Mouse (Mus musculus) embryonic facial prominence, embryonic 10.5 days (tissue): ENCODE data around the gene Rrp9. TPM values are rescaled to one million over a fixed set of nuclear protein-coding genes. Genes with fewer than 3 reads are reported as not detected.

ENCODE experiments used
- DNase-seq: peaks from one replicate; pipeline ENCODE4 v3.0.0-alpha.2; 2017; ENCODE audit warnings: low spot score
- H3K27ac ChIP-seq: fragments of 300-500 bp; sonication (generic); replicated peaks from 2 replicates; pipeline ENCODE4 v1.5.1; 2016; ENCODE audit warnings: mild to moderate bottlenecking
- H3K27me3 ChIP-seq: fragments of 300-500 bp; sonication (generic); replicated peaks from 2 replicates; pipeline ENCODE4 v1.6.1; 2016; ENCODE audit warnings: low read depth, mild to moderate bottlenecking; ENCODE audit not compliant: poor library complexity, severe bottlenecking
- H3K36me3 ChIP-seq: fragments of 300-500 bp; sonication (generic); replicated peaks from 2 replicates; pipeline ENCODE4 v1.6.1; 2016; ENCODE audit warnings: mild to moderate bottlenecking, moderate library complexity
- H3K4me1 ChIP-seq: fragments of 300-500 bp; sonication (generic); 2 replicates; pipeline ENCODE4 v1.6.1; 2016
- H3K4me3 ChIP-seq: fragments of 300-500 bp; sonication (generic); 2 replicates; pipeline ENCODE4 v1.5.1; 2016; ENCODE audit warnings: mild to moderate bottlenecking, moderate library complexity
- H3K9me3 ChIP-seq: fragments of 300-500 bp; sonication (generic); 2 replicates; pipeline ENCODE4 v1.6.1; 2016; ENCODE audit warnings: mild to moderate bottlenecking
- WGBS: fragments of 180-500 bp; shearing (Covaris S2); methylation state at CpG from one replicate; pipeline ENCODE4 v1.1.7; 2016; 5-methylcytosine and 5-hydroxymethylcytosine counted together
- polyA plus RNA-seq: library from polyadenylated mRNA; unstranded; fragments of >200 nt; fragmentation: Nextera tagmentation; extraction: Ambion mirVana; gene quantifications from 2 replicates; pipeline ENCODE4 v1.2.1, GENCODE M21; 2016

The Rrp9 gene
- polyA plus RNA-seq, 1 experiment from 2014 or later, result 77.5 TPM

DNA sequence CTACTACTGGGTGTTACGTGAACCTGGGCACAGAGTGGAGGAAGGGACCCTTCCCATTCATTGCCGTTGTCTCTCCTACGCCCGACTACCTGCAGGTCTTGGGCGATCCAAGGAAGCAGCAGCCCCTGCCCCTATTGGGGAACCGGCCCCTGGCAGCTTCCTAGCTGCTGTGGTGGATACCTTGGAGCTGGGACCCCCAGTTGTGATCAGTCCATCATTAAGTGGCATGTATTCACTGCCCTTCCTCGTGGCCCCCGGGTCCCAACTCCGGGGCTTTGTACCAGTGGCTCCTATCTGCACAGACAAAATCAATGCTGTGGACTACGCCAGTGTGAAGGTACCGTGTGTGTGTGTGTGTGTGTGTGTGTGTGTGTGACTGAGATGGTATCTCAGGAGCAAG lies 24.5 kb upstream of the Rrp9 start:
- H3K9me3 ChIP-seq, result no peaks in the 10 kb centered on the region
- H3K4me3 ChIP-seq, result peak overlapping the region; percentile 86
- WGBS, result 80% methylated on average over 11 of the region's 11 CpGs
- peaks cover 6% of the 10 kb centered on the region for H3K36me3 ChIP-seq
- peak overlapping the region; percentile 99 for H3K27ac ChIP-seq
- no peak for DNase-seq
- peaks cover 91% of the 10 kb centered on the region for H3K4me1 ChIP-seq
- H3K27me3 ChIP-seq, result no peaks in the 10 kb centered on the region

DNA sequence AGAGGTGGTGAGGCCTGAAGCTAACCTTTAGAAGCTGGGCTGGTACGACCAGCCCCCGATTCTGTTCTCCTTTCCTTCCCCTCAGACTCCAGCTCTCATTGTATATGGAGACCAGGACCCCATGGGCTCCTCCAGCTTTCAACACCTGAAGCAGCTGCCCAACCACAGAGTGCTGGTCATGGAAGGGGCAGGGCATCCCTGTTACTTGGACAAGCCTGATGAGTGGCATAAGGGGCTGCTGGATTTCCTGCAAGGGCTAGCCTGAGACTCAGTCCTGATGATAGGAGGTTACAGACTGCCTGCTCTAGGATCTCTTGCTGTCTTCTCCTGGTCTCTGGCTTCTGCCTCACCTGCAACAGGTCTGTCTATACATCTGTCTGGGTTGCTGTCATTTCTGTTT lies 23.9 kb upstream of the Rrp9 start:
- Histone ChIP-seq H3K27ac (peak overlapping the region; percentile 99), H3K4me1 (peaks cover 91% of the 10 kb centered on the region), H3K27me3 (no peaks in the 10 kb centered on the region), H3K36me3 (peaks cover 12% of the 10 kb centered on the region), H3K4me3 (peak overlapping the region; percentile 86), H3K9me3 (no peaks in the 10 kb centered on the region)
- DNase-seq, result no peak
- WGBS, result 59% methylated on average over 2 of the region's 2 CpGs

DNA sequence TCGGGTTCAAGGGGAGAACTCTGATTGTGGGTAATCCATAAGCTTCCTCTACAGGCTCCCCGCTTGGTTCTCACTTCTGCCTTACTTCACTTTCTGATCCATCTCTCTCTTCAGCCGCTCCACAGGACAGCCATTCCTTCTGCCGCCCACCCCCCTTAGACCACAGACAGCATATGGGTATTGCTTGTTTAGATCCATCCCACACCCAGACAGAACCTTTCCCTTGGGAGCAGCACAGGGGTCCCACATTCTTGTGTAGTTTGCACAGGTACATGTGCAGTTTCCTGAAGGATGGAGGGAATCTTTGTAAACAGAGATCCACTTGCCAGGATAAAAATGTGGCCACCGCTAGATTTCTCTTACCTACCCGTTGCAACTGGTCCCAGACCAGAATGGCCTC lies 23.4 kb upstream of the Rrp9 start:
- no peaks in the 10 kb centered on the region for H3K9me3 ChIP-seq
- peak overlapping the region; percentile 86 for H3K4me3 ChIP-seq
- no peaks in the 10 kb centered on the region for H3K27me3 ChIP-seq
- DNase-seq, result no peak
- WGBS, result 24% methylated on average over 6 of the region's 6 CpGs
- H3K27ac ChIP-seq, result peak overlapping the region; percentile 99
- peaks cover 17% of the 10 kb centered on the region for H3K36me3 ChIP-seq
- H3K4me1 ChIP-seq, result peaks cover 91% of the 10 kb centered on the region

DNA sequence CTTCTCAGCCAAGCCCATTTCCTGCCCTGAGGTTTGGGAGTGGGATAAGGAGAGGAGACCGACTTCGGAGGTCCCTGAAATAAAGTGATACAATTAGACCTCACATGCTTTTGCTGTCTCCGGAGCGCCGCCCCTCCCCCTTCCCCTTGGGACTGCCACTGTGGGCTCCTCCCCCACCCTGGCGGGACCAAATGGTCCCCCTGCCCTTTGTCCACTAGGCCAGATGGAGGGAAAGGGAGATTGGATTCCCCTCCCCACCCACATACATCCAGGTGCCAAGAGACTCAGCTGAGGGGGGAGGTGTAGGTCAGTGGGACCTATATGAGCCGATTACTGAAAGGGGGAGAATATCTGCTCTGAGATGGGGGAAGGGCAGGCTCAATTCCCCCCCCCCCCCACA lies 22.9 kb upstream of the Rrp9 start:
- Histone ChIP-seq H3K9me3 (no peaks in the 10 kb centered on the region), H3K4me1 (peaks cover 91% of the 10 kb centered on the region)
- WGBS, result under 1% methylated on average over 7 of the region's 7 CpGs

DNA sequence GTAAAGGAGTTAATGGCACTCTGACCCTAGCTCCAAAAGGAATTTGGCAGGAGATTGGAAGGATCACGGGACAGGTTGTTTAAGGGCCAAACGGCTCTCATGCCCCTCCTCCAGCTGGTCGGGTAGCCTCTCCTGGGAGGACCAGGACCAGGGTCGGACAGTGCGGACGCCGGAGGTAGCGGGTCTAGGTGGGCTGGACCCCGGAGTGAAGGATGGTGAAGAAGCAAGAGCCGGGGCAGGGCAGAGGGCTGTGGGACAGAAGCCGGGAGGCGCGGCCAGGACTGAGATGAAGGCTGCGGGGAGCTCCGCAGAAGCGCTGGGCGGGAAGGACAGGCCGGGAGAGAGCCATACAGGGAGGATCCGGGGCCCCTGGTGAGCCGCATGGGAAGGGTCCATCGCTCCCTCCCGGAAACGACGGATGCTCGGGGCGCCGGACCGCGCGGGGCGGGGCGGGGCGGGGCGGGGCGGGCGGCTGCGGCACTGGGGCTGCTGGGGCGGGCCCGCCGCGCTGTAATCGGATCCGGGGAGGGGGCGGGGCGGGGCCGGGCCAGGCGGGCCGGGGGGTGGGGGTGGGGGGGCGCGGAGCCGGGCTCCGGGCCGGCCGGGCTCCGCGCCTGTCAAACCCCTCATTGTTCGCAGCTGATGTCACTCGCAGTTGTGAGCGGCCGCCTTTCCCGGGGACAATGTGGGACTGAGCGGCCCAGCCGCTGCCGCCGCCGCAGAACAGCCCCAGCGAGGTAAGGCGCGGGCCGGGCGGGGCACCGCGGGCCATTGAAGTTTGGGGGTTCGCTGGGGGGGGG lies 22.3 kb upstream of the Rrp9 start, which contains the start of gene Pcbp4:
TSS of gene Pcbp4 (plus strand) at position 21 of the 800 bp plus-strand sequence.
- under 1% methylated on average over 59 of the region's 74 CpGs for WGBS
- DNase-seq, result peak; percentile 93

More for the DNA sequence above, 22.9 kb upstream of the Rrp9 start:
- H3K4me3 ChIP-seq, result peak overlapping the region; percentile 86
- peaks cover 21% of the 10 kb centered on the region for H3K36me3 ChIP-seq
- peak overlapping the region; percentile 99 for H3K27ac ChIP-seq
- no peaks in the 10 kb centered on the region for H3K27me3 ChIP-seq
- DNase-seq, result peak; percentile 85

DNA sequence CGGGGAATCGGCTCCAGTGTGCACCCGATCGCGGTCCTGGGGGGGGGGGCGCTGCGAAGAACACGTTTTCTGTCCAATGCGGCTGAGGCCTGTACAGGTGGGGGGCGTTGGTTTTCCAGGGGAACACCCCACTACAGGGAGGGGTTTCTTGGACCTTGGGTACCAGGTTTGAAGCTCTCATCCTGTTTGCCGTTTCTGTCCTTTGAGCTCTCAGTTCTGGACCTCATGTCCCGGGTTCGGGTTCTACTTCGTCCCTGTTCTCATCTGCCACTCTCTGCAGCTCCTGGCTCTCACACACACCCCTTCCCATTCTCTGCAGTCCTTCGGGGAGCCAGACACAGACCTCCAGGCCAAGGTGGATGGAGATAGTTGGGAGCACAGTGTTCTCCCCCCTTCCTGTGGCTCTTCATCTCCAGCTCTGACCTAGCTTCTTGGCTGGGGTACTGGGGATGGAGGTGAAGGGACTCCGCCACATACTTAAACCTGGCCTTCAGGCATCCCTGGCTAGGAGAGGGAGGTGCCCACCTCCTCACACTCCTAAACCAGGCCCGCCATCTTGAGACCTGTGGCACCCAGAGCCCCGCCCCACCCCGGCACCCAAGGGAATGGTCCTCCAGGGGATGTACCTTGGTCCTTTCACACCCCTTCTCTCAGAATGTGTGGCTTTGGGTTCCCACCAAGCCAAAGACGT lies 21.5 kb upstream of the Rrp9 start:
- Histone ChIP-seq H3K27ac (peak overlapping the region; percentile 99), H3K27me3 (no peaks in the 10 kb centered on the region), H3K4me3 (peak overlapping the region; percentile 86), H3K4me1 (peaks cover 91% of the 10 kb centered on the region), H3K36me3 (peaks cover 35% of the 10 kb centered on the region), H3K9me3 (no peaks in the 10 kb centered on the region)
- DNase-seq, result peak; percentile 72
- WGBS, result 1% methylated on average over 20 of the region's 20 CpGs

More for the DNA sequence above, 22.3 kb upstream of the Rrp9 start, which contains the start of gene Pcbp4:
- H3K27me3 ChIP-seq, result no peaks in the 10 kb centered on the region
- peaks cover 28% of the 10 kb centered on the region for H3K36me3 ChIP-seq
- H3K9me3 ChIP-seq, result no peaks in the 10 kb centered on the region
- H3K27ac ChIP-seq, result peak within 1 kb of the TSS; percentile 99
- peak within 1 kb of the TSS; percentile 86 for H3K4me3 ChIP-seq
- peaks cover 91% of the 10 kb centered on the region for H3K4me1 ChIP-seq

DNA sequence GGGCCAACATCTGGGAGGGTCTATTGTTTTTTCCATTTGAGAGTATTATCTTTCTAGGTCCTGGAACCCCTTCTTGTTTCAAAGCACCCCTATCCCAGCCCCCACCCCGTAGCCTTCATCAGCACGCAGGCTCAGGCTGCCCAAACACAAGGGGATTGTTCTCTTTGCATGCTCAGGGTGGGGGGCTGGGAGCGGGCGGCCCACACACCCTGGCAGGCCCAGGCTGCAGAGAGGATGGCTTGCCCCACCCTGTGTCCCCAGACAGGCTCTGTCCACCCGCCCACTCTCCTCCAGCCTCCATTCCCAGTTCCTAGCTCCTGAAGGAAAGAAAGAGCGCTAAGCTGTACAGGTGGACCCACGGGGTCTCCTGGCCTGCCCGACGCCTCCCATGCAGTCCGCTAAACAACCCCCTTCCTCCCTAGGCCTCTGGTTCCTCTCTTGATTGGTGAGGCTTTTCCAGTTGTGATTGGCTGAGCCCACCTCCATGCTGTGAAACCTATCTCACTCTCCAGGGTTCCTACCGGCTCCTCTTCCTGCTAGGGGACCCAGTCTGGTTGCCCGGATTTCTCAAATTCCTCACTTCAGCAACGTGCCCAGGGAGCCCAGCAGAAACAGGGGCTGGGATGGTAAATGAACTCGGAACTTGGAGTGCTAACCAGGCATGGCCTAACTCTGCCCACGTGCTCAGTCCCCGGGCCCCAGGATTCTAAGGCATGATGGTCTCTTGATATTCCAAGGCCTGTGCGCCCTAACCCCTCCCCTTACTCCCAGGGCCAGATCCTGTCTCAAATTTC lies 20.7 kb upstream of the Rrp9 start:
- DNase-seq, result peak; percentile 79
- no peaks in the 10 kb centered on the region for H3K9me3 ChIP-seq
- H3K27ac ChIP-seq, result peak overlapping the region; percentile 99
- H3K27me3 ChIP-seq, result no peaks in the 10 kb centered on the region
- peak overlapping the region; percentile 86 for H3K4me3 ChIP-seq
- WGBS, result under 1% methylated on average over 17 of the region's 17 CpGs
- H3K4me1 ChIP-seq, result peaks cover 92% of the 10 kb centered on the region
- peaks cover 44% of the 10 kb centered on the region for H3K36me3 ChIP-seq

DNA sequence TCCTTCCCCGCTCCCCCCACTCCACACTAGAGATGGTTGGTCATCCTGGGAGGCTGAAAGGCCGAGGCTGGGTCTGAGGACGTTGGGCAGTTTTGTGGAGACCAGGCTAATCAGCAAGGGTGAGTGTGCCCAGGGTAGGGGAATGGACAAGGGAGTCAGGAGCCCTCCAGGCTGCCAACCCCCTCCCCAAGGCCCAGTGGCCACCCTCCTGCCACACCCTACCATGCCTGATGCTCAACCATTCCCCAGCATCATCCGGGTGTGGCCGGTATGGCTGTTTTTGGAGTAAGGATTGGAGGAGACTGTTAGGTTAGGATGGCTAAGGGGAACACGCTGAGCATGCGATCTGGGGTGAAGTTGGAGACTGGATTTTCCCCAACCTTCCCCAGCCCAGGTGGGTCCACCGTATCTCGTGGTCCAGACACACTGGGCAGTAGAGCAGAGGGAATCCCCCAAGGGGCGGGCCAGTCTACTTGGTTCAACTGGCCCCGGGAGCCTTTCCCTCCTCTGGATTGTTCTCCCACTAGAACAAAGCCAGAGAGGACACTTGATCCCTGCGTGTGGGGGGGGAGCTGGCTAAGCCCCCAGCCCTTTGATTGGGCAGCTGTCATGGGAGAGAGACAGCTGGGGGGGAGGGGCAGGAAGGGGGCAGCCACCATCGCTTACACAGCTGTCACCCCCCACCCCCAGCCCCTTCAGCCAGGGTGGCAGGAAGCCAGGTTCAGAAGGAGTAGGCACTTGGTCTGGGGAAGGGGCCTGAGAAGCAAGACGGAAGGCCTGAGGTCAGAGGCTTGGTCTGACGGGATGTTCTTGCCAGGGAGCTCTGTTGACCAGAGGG lies 19.2 kb upstream of the Rrp9 start:
- Histone ChIP-seq H3K27me3 (no peaks in the 10 kb centered on the region), H3K27ac (peak overlapping the region; percentile 99), H3K36me3 (peaks cover 58% of the 10 kb centered on the region), H3K9me3 (no peaks in the 10 kb centered on the region), H3K4me3 (peak overlapping the region; percentile 86), H3K4me1 (peaks cover 90% of the 10 kb centered on the region)
- 34% methylated on average over 15 of the region's 15 CpGs for WGBS
- DNase-seq, result peak; percentile 86

DNA sequence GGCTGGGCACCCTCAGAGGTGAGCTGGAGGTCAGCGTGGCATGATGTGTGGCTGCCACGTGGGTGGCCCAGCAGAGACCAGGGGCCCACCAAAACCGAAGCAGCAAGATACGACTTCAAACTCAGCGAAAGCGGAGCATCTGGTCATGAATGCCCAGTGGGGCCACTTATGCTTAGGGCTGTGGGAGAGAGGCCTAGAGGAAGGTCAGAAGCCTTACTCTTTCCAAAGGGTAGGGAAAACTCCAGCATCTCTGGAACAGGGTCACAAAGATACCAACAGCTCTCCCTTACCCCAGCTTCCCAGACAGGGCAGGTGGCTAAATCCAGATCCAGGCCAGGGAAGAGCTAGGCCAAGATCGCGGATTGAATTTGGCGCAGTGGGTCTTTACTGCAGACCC lies 18.6 kb upstream of the Rrp9 start:
- no peaks in the 10 kb centered on the region for H3K9me3 ChIP-seq
- 44% methylated on average over 9 of the region's 9 CpGs for WGBS
- DNase-seq, result no peak
- H3K4me1 ChIP-seq, result peaks cover 90% of the 10 kb centered on the region
- no peaks in the 10 kb centered on the region for H3K27me3 ChIP-seq
- H3K4me3 ChIP-seq, result peak overlapping the region; percentile 86
- peak overlapping the region; percentile 99 for H3K27ac ChIP-seq
- peaks cover 65% of the 10 kb centered on the region for H3K36me3 ChIP-seq

DNA sequence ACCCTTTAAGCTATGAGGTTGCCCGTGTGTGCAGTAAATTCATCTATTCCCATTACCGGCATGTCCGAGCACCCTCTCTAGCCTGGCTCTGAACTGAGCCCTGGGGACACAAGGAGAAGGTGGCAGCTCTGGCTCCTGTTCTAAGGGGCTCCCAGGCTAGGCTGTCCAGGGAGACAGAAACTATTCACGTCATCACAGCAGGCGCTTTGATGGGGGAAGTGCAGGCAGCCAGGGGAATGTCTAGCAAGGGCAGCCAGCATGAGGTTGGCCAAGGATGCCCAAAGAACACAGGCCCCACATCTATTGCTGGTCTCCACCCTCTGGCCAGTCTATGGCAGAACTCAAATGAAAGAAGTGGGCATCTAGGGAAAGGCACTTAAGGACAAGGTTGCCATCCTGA lies 17.8 kb upstream of the Rrp9 start:
- Histone ChIP-seq H3K4me3 (peak overlapping the region; percentile 86; the same call in 1 of the 2 replicates), H3K27me3 (peaks cover 2% of the 10 kb centered on the region), H3K4me1 (peaks cover 89% of the 10 kb centered on the region), H3K27ac (peak overlapping the region; percentile 99), H3K36me3 (peaks cover 72% of the 10 kb centered on the region), H3K9me3 (no peaks in the 10 kb centered on the region)
- WGBS, result 74% methylated on average over 5 of the region's 5 CpGs
- DNase-seq, result no peak

DNA sequence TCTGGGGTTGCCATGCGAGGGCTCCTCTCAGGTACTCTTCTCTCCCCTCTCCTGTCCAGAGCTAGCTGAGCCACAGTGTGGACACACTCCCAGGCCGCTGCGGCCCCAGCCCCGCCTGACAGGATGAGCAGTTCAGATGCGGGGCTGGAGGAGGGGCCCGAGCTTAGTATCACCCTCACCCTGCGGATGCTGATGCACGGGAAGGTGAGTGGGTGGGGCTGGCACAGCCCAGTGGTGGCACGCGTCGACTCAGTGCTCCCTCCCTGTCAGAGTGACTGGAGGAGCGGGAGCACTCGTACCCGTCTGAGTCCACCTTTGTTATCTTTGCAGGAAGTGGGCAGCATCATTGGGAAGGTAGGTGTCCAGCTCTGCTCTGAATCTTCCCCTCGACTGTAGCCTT lies 15.8 kb upstream of the Rrp9 start:
- peak overlapping the region; percentile 26 for H3K4me3 ChIP-seq
- peaks cover 92% of the 10 kb centered on the region for H3K36me3 ChIP-seq
- no peak overlapping the region; the same call in 1 of the 2 replicates for H3K27ac ChIP-seq
- H3K4me1 ChIP-seq, result peaks cover 98% of the 10 kb centered on the region
- DNase-seq, result no peak
- no peaks in the 10 kb centered on the region for H3K9me3 ChIP-seq
- WGBS, result 84% methylated on average over 15 of the region's 15 CpGs
- H3K27me3 ChIP-seq, result peaks cover 23% of the 10 kb centered on the region
